Mouse (Mus musculus) forebrain, embryonic 13.5 days (tissue): Measurements from ENCODE around the gene Mylpf. TPM values are rescaled to one million over a fixed set of nuclear protein-coding genes. Genes with fewer than 3 reads are reported as not detected.

ENCODE experiments used
- ATAC-seq: fragments of 200-750 bp; cut with Nextera tagmentation; 2 replicates; pipeline ENCODE4 v1.8.0; 2017
- H3K27ac ChIP-seq: fragments of 300-500 bp; sonication (generic); 2 replicates; pipeline ENCODE4 v1.5.1; 2015; ENCODE audit warnings: inconsistent platforms, mild to moderate bottlenecking, moderate library complexity
- H3K27me3 ChIP-seq: fragments of 300-500 bp; sonication (generic); 2 replicates; pipeline ENCODE4 v1.6.1; 2015; ENCODE audit warnings: mild to moderate bottlenecking, inconsistent platforms
- H3K36me3 ChIP-seq: fragments of 300-500 bp; sonication (generic); 2 replicates; pipeline ENCODE4 v1.6.1; 2015; ENCODE audit warnings: mild to moderate bottlenecking, inconsistent platforms; ENCODE audit not compliant: poor library complexity, severe bottlenecking
- H3K4me1 ChIP-seq: fragments of 300-500 bp; sonication (generic); 2 replicates; pipeline ENCODE4 v1.6.1; 2015; ENCODE audit warnings: inconsistent platforms
- H3K4me2 ChIP-seq: fragments of 300-500 bp; sonication (generic); 2 replicates; pipeline ENCODE4 v1.6.1; 2015; ENCODE audit warnings: inconsistent platforms, mild to moderate bottlenecking, moderate library complexity
- H3K4me3 ChIP-seq: fragments of 300-500 bp; sonication (generic); 2 replicates; pipeline ENCODE4 v1.5.1; 2015; ENCODE audit warnings: mild to moderate bottlenecking, inconsistent platforms
- H3K9ac ChIP-seq: fragments of 300-500 bp; sonication (generic); 2 replicates; pipeline ENCODE4 v1.6.1; 2015; ENCODE audit warnings: mild to moderate bottlenecking, inconsistent platforms
- H3K9me3 ChIP-seq: fragments of 300-500 bp; sonication (generic); replicated peaks from 2 replicates; pipeline ENCODE4 v1.6.1; 2016; ENCODE audit warnings: inconsistent platforms
- WGBS: fragments of 180-500 bp; shearing (Covaris S2); methylation state at CpG from one replicate; pipeline ENCODE4 v1.1.7; 2015; 5-methylcytosine and 5-hydroxymethylcytosine counted together
- polyA plus RNA-seq: library from polyadenylated mRNA; unstranded; fragments of >200 nt; fragmentation: Nextera tagmentation; extraction: Ambion mirVana; gene quantifications from 2 replicates; pipeline ENCODE4 v1.2.1, GENCODE M21; 2015

Gene Mylpf
- polyA plus RNA-seq, 1 experiment from 2014 or later, result 9.8 TPM

GRCm38 (mm10) chr7:127255965-127256364, 47.3 kb downstream of the Mylpf start:
- WGBS, result 90% methylated on average over 2 of the region's 2 CpGs
- H3K4me2 ChIP-seq, result no peak overlapping the region
- no peak for ATAC-seq

GRCm38 (mm10) chr7:127256518-127256917, 47.8 kb downstream of the Mylpf start:
- Histone ChIP-seq H3K27me3 (no peaks in the 10 kb centered on the region), H3K9me3 (no peaks in the 10 kb centered on the region), H3K4me1 (peaks cover 38% of the 10 kb centered on the region), H3K4me2 (no peak overlapping the region), H3K36me3 (peaks cover 24% of the 10 kb centered on the region), H3K9ac (no peak overlapping the region), H3K27ac (no peak overlapping the region), H3K4me3 (no peak overlapping the region)
- ATAC-seq, result no peak
- 92% methylated on average over 5 of the region's 5 CpGs for WGBS

More at GRCm38 (mm10) chr7:127255965-127256364, 47.3 kb downstream of the Mylpf start:
- Histone ChIP-seq H3K9ac (no peak overlapping the region), H3K27ac (no peak overlapping the region), H3K4me1 (peaks cover 32% of the 10 kb centered on the region), H3K9me3 (no peaks in the 10 kb centered on the region), H3K27me3 (no peaks in the 10 kb centered on the region), H3K36me3 (peaks cover 28% of the 10 kb centered on the region), H3K4me3 (no peak overlapping the region)

- peaks cover 34% of the 10 kb centered on the region for H3K4me1 ChIP-seq
- no peaks in the 10 kb centered on the region for H3K9me3 ChIP-seq
- H3K4me3 ChIP-seq, result peak overlapping the region; percentile 59
- no peak for ATAC-seq
- H3K4me2 ChIP-seq, result peak overlapping the region; percentile 88
- no peaks in the 10 kb centered on the region for H3K27me3 ChIP-seq
- WGBS, result 72% methylated on average over 8 of the region's 8 CpGs
- peak overlapping the region; percentile 70 for H3K9ac ChIP-seq
- peaks cover 24% of the 10 kb centered on the region for H3K36me3 ChIP-seq
- H3K27ac ChIP-seq, result no peak overlapping the region
Measured at GRCm38 (mm10) chr7:127259186-127259905, 50.7 kb downstream of the Mylpf start.

GRCm38 (mm10) chr7:127260309-127261111, 51.8 kb downstream of the Mylpf start, which contains the start of gene Dctpp1:
Gene Dctpp1 (minus strand): TSS chr7:127260709.
- WGBS, result under 1% methylated on average over 50 of the region's 50 CpGs
- H3K9me3 ChIP-seq, result no peaks in the 10 kb centered on the region
- ATAC-seq, result peak; percentile 99
- no peak within 1 kb of the TSS for H3K27ac ChIP-seq
- no peaks in the 10 kb centered on the region for H3K27me3 ChIP-seq
- peak within 1 kb of the TSS; percentile 70 for H3K9ac ChIP-seq
- peak within 1 kb of the TSS; percentile 88 for H3K4me2 ChIP-seq
- peaks cover 24% of the 10 kb centered on the region for H3K4me1 ChIP-seq
- peaks cover 24% of the 10 kb centered on the region for H3K36me3 ChIP-seq
- peak within 1 kb of the TSS; percentile 59 for H3K4me3 ChIP-seq

GRCm38 (mm10) chr7:127262218-127262961, 53.7 kb downstream of the Mylpf start:
- H3K9ac ChIP-seq, result no peak overlapping the region
- H3K27me3 ChIP-seq, result no peaks in the 10 kb centered on the region
- no peak overlapping the region for H3K4me2 ChIP-seq
- H3K9me3 ChIP-seq, result no peaks in the 10 kb centered on the region
- peaks cover 24% of the 10 kb centered on the region for H3K4me1 ChIP-seq
- H3K27ac ChIP-seq, result no peak overlapping the region
- no peak for ATAC-seq
- no peak overlapping the region for H3K4me3 ChIP-seq
- WGBS, result 83% methylated on average over 10 of the region's 10 CpGs
- peaks cover 9% of the 10 kb centered on the region for H3K36me3 ChIP-seq

- no peaks in the 10 kb centered on the region for H3K9me3 ChIP-seq
- 100% methylated on average over 3 of the region's 3 CpGs for WGBS
- no peak overlapping the region for H3K4me3 ChIP-seq
- H3K27ac ChIP-seq, result no peak overlapping the region
- H3K4me2 ChIP-seq, result no peak overlapping the region
- peaks cover 3% of the 10 kb centered on the region; the same call in 1 of the 2 replicates for H3K36me3 ChIP-seq
- no peak overlapping the region for H3K9ac ChIP-seq
- no peaks in the 10 kb centered on the region for H3K27me3 ChIP-seq
- no peak for ATAC-seq
- peaks cover 24% of the 10 kb centered on the region for H3K4me1 ChIP-seq
Measured at GRCm38 (mm10) chr7:127263526-127263925, 54.8 kb downstream of the Mylpf start.

Other genes with a start within 250 kb of the Mylpf start
- 82.9 and 95.8 TPM in 2 replicates for gene Cdipt, start 233.0 kb upstream of the Mylpf start, polyA plus RNA-seq
- 0.42 and 1.2 TPM in 2 replicates for gene Cdiptos, start 232.8 kb upstream of the Mylpf start, polyA plus RNA-seq
- gene Mvp, start 194.3 kb upstream of the Mylpf start, polyA plus RNA-seq, result 2.5 and 3.2 TPM in 2 replicates
- gene Pagr1b, start 192.4 kb upstream of the Mylpf start, polyA plus RNA-seq, result 0.65 and 1.0 TPM in 2 replicates
- gene Pagr1a, start 191.5 kb upstream of the Mylpf start, polyA plus RNA-seq, result 41.7 and 74.5 TPM in 2 replicates
- gene Gm42742, start 187.8 kb upstream of the Mylpf start, polyA plus RNA-seq, result 41.1 and 88.0 TPM in 2 replicates
- gene Prrt2, start 187.7 kb upstream of the Mylpf start, polyA plus RNA-seq, result 6.8 and 8.3 TPM in 2 replicates
- gene Maz, start 181.9 kb upstream of the Mylpf start, polyA plus RNA-seq, result 63.9 and 65.8 TPM in 2 replicates
- gene Kif22, start 166.4 kb upstream of the Mylpf start, polyA plus RNA-seq, result 135 and 143 TPM in 2 replicates
- gene Zg16, start 121.6 kb upstream of the Mylpf start, polyA plus RNA-seq, result not detected in 2 replicates
- 0.91 and 1.0 TPM in 2 replicates for gene AI467606, start 117.5 kb upstream of the Mylpf start, polyA plus RNA-seq
- 0.67 and 0.96 TPM in 2 replicates for gene Qprt, start 86.7 kb upstream of the Mylpf start, polyA plus RNA-seq
- 0.08 TPM in 1 of 2 replicates, not detected in the other for gene Spn, start 71.1 kb upstream of the Mylpf start, polyA plus RNA-seq
- 89.0 and 98.7 TPM in 2 replicates for gene Cd2bp2, start 12.8 kb upstream of the Mylpf start, polyA plus RNA-seq
- 24.9 and 27.3 TPM in 2 replicates for gene Tbc1d10b, start 422 bp upstream of the Mylpf start, polyA plus RNA-seq
- gene Zfp553, start 24.2 kb downstream of the Mylpf start, polyA plus RNA-seq, result 68.9 and 73.1 TPM in 2 replicates
- gene Sept1, start 24.2 kb downstream of the Mylpf start, polyA plus RNA-seq, result 31.8 and 33.4 TPM in 2 replicates
- 53.9 and 54.2 TPM in 2 replicates for gene Zfp771, start 35.4 kb downstream of the Mylpf start, polyA plus RNA-seq
- 224 and 229 TPM in 2 replicates for gene Dctpp1, start 51.8 kb downstream of the Mylpf start, polyA plus RNA-seq
- gene Sephs2, start 65.2 kb downstream of the Mylpf start, polyA plus RNA-seq, result 51.1 and 53.2 TPM in 2 replicates
- gene Itgal, start 87.4 kb downstream of the Mylpf start, polyA plus RNA-seq, result 0.19 and 0.26 TPM in 2 replicates
- gene Zfp768, start 136.7 kb downstream of the Mylpf start, polyA plus RNA-seq, result 11.8 and 12.6 TPM in 2 replicates
- gene Zfp747, start 167.2 kb downstream of the Mylpf start, polyA plus RNA-seq, result 6.4 and 8.6 TPM in 2 replicates
- gene 9130019O22Rik, start 178.3 kb downstream of the Mylpf start, polyA plus RNA-seq, result 5.3 and 5.5 TPM in 2 replicates
- 6.0 and 7.2 TPM in 2 replicates for gene E430018J23Rik, start 184.7 kb downstream of the Mylpf start, polyA plus RNA-seq
- gene Zfp764, start 197.9 kb downstream of the Mylpf start, polyA plus RNA-seq, result 4.3 and 5.4 TPM in 2 replicates
- gene Zfp688, start 213.2 kb downstream of the Mylpf start, polyA plus RNA-seq, result 30.3 and 36.2 TPM in 2 replicates
- gene Zfp689, start 240.3 kb downstream of the Mylpf start, polyA plus RNA-seq, result 16.6 and 17.4 TPM in 2 replicates